Mouse (Mus musculus) thymus, postnatal 36 days (tissue): Measurements from ENCODE around the gene Gm20914.
"Not testable (repeated sequence)": the region's sequence is repeated elsewhere in the genome, so short reads cannot be mapped to it uniquely, and the experiment has no call there.

Source experiments
- DNase-seq, 2 experiments: peaks; one replicate each; pipeline ENCODE4 v3.0.0; 2022; ENCODE audit warnings: mixed read lengths in 2 of 2

Gm20914 gene

GRCm38 (mm10) chrY:5725678-5726077, at the start of gene Gm20914:
Gene Gm20914, plus strand, starts transcription at chrY:5725978.
- DNase-seq = not testable (repeated sequence)
